Mouse (Mus musculus): Measurements from ENCODE around the gene Txndc17.

DNA sequence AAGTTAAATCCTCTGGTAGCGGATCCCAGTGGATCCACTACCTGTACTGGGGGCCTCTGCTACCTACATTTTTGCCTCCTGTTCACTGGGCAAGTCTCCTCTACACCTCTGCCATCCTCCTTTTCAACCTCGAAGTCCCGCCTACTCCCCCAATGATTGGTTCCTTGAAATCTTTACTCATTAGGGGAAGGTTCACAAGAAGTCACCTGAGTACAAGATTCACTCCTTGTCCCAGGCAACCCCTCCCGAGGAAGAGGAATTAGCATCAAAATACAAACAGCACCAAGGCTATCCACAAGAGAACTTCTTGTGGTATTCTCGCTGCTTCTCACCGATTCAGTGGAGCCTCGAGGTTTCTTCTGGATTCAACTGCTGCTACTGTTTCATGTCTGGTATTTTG lies 24.7 kb downstream of the Txndc17 start:
- no peak for TF ChIP-seq CTCF (conservative IDR thresholded peaks at IDR 0.05; ENCODE audit: low read length)
- TF ChIP-seq NANOG (IDR thresholded peaks at IDR 0.05; ENCODE audit: borderline replicate concordance, low read length), result no peak
